Mouse (Mus musculus): ENCODE measurements at regions not wholly inside any gene's neighbourhood (a gene's known extent, or its start where the extent isn't known, plus 50 kb on each side); places are given as distances from the start of the nearest gene placed in this dataset.

DNA sequence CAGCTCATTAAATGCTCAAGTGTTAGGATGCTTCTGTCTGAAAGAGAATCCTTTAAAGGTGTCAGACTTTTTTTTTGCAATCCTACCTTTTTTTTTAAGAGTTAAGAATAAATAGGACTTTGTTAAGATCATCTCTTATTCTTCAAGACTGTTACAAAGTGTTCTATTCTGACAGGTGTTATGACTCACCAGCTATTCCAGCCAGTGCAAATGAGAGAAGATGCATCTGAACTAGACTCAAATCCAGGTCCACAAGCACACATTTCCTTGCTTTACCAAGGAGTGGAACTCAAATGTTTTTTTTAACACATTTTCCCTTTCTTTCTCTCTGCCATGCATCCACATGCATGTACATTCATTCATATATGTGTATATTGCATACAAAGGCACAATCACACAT is 98.4 kb upstream of the Atp10a start:
- ATAC-seq (replicated peaks; ENCODE audit: low FRiP score, low TSS enrichment, poor library complexity, severe bottlenecking) = no peak

DNA sequence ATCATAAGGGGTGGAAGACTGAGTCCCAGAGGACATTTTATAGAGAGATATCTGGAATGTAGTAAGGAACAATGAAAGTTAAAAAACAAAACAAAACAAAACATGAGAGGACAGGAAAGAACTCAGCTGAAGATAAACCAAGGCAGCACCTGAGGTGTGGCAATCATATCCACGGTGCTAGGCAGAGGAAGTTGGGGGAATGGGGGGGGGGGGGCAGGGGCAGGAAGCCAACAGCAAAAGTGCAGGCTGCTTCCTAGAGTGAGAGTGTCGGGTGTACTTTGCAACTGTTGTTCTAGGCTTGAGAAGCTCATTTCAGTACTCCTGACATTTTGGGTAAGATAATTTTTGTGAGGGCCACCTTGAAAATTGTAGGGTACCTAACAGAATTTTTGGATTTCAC is 87.2 kb upstream of the Atp10a start:
- ATAC-seq (replicated peaks; ENCODE audit: low FRiP score, low TSS enrichment, poor library complexity, severe bottlenecking) = no peak

DNA sequence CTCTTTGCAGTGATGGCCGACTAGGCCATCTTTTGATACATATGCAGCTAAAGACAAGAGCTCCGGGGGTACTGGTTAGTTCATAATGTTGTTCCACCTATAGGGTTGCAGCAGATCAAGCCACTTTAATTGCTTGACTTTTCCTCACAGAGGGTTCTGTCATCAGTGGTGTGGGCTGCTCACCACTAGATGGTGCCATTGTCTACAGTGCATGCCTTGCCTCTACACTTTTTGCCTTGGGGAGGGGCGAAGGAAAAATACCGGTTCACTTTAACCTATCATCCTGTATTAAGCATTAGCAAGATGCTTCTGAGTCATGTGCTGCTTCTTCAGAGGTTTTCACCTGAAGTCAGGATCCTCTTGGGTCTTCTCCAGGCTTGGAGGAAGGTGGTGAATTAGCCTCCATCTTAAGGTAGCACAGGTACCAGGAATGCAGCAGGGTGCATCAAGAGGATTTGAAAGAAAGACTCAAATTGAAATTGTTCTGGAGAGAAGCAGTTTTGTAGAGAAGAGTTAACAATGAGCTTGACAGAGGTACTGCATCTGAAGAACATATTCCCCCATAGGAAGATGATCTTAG is 71.6 kb upstream of the Atp10a start:
- ATAC-seq (replicated peaks; ENCODE audit: low FRiP score, low TSS enrichment, poor library complexity, severe bottlenecking) = peak; percentile 98

DNA sequence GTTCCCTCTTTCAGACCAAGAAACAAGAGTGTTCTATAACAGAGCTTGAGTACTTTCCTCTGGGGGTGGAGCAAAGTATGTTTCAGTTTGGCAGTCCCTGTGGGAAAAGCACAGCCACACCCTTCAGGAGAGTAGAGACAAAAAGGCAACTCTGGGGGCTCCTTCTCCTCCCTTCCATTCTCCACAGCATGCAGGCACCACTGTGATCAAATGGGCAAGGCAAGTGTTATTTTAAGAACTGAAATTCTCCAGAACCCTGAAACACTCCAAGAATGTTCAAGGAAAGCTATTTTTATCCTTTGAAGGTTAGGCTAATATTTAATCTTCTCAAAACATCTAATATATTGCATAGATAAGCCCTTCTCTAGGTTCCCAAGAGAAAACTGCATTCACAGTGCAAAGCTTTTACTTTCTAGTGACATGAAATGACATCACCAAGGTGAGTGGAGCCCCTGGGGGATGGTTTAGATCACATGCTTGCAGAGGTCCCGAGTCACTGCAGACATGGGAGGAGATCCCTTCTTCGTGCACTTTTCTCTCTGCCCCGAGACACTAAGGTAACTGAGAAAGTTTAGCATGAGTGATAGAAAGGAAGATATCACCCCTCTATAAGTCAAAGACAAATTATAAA is 70.2 kb upstream of the Atp10a start:
- no peak for ATAC-seq (replicated peaks; ENCODE audit: low FRiP score, low TSS enrichment, poor library complexity, severe bottlenecking)

DNA sequence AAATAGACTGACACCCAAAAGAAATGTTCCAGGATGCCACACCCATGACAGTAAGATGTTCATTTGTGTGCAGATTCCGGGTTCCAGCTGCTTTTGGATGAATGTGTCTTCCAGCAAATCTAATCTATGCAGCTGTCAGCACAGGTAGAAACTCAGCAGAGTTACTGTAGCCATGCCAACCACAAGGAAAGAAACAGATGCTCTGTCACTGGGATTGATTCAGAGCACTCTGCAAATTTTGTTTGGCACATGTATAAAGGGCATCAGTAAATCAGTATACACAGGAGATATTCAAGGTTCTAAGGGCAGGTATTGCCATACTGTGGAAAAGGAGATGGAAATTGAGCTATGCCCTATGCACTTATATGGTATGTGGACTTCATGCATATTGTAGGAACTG is 60.0 kb upstream of the Atp10a start:
- no peak for ATAC-seq (replicated peaks; ENCODE audit: low FRiP score, low TSS enrichment, poor library complexity, severe bottlenecking)

Measured in megakaryocyte-erythroid progenitor cell, adult 5-6 weeks (primary cell).